Mouse (Mus musculus): ENCODE results near the gene Vmn1r209. TPM values are rescaled to one million over a fixed set of nuclear protein-coding genes. Genes with fewer than 3 reads are reported as not detected.
"Not testable (repeated sequence)": the region's sequence is repeated elsewhere in the genome, so short reads cannot be mapped to it uniquely, and the experiment has no call there.

The Vmn1r209 gene
- not detected in 2 replicates for polyA plus RNA-seq (2015; fragmentation: Nextera tagmentation; extraction: Ambion mirVana)

DNA sequence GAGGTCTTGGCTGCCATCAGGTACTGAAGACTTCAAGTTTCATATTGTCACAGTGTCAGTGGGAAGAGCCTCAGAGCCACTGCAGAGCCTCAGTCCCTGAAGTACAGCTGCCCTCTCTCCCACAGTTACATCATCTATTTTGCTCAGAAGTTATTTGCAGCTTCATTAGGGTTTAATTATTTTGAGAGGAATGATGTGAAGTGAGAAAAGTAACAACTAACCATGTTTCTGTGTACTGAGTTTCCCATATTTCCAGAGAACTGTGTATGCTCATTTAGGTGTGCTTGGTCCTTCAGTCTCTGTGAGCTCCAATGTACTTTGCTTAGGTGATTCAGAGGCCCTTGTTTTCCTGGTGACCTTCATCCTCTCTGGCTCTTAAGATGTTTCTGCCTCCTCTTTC is at the start of gene Vmn1r209:
Gene Vmn1r209 (minus strand): TSS at position 101 of the 400 bp plus-strand sequence.
- H3K27ac ChIP-seq; ATAC-seq (ENCODE audit: insufficient number of reproducible peaks, insufficient read depth, low FRiP score, low TSS enrichment, low read depth); H3K9me3 ChIP-seq; H3K27me3 ChIP-seq; H3K4me1 ChIP-seq; H3K36me3 ChIP-seq; H3K9ac ChIP-seq; H3K4me2 ChIP-seq; H3K4me3 ChIP-seq: not testable (repeated sequence)

DNA sequence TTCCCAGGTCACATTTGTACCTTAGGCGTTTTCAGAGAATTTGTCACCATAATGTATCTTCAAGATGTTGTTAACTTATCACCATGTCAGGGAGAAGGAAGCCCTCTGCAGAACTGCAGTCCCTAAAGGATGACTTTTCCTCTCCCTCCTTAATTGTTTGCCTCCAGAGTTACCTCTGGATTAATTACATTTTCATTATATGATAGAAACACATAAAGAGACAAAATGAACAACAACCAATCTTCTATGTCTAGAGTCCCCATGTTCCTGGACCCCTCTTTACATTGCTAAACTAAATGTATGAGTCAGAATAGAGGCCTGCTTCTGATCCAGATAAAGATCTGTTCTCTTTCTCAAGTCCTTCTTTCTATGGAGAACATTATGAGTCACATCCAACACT is 48.0 kb upstream of the Vmn1r209 start, which contains the start of gene Vmn1r211:
Gene Vmn1r211 (minus strand): TSS at position 101 of the 400 bp plus-strand sequence.
- no peaks in the 10 kb centered on the region for H3K9me3 ChIP-seq
- H3K4me1 ChIP-seq, result no peaks in the 10 kb centered on the region
- no peaks in the 10 kb centered on the region for H3K27me3 ChIP-seq
- H3K27ac ChIP-seq, result no peak within 1 kb of the TSS
- no peak within 1 kb of the TSS for H3K9ac ChIP-seq
- ATAC-seq (ENCODE audit: insufficient number of reproducible peaks, insufficient read depth, low FRiP score, low TSS enrichment, low read depth), result no peak
- no peaks in the 10 kb centered on the region for H3K36me3 ChIP-seq
- 65% methylated on average over 1 of the region's 1 CpGs for WGBS
- H3K4me2 ChIP-seq, result no peak within 1 kb of the TSS
- H3K4me3 ChIP-seq, result no peak within 1 kb of the TSS

- 62% methylated on average over 4 of the region's 4 CpGs for WGBS
- H3K27me3 ChIP-seq, result no peaks in the 10 kb centered on the region
- no peak for ATAC-seq (ENCODE audit: insufficient number of reproducible peaks, insufficient read depth, low FRiP score, low TSS enrichment, low read depth)
These were observed 45.3 kb upstream of the Vmn1r209 start for GRCm38 (mm10) chr13:22854760-22855159.

GRCm38 (mm10) chr13:22846798-22847197 is 37.3 kb upstream of the Vmn1r209 start:
- Histone ChIP-seq H3K4me1 (no peaks in the 10 kb centered on the region), H3K4me3 (no peak overlapping the region), H3K4me2 (no peak overlapping the region), H3K9ac (no peak overlapping the region), H3K9me3 (no peaks in the 10 kb centered on the region), H3K27me3 (no peaks in the 10 kb centered on the region), H3K36me3 (no peaks in the 10 kb centered on the region), H3K27ac (no peak overlapping the region)
- WGBS, result 63% methylated on average over 1 of the region's 1 CpGs
- no peak for ATAC-seq (ENCODE audit: insufficient number of reproducible peaks, insufficient read depth, low FRiP score, low TSS enrichment, low read depth)

More at GRCm38 (mm10) chr13:22854760-22855159, 45.3 kb upstream of the Vmn1r209 start:
- Histone ChIP-seq H3K9me3 (no peaks in the 10 kb centered on the region), H3K4me1 (no peaks in the 10 kb centered on the region), H3K4me2 (no peak overlapping the region), H3K9ac (no peak overlapping the region), H3K4me3 (no peak overlapping the region), H3K36me3 (no peaks in the 10 kb centered on the region), H3K27ac (no peak overlapping the region)

DNA sequence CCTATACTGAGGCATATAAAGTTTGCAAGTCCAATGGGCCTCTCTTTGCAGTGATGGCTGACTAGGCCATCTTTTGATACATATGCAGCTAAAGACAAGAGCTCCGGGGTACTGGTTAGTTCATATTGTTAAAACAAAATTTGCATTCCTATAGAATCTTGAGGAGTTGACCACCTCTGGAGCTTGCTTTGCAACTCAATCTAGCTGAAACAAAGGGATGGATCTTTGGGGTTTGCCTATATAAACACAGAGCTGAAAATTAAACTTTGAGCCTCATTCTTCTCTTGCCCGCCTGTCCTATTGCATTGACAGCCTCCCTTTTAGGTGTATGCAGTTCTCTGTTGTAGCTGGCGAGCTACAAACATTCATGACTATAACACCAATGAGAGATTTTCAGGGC is 34.8 kb upstream of the Vmn1r209 start:
- not testable (repeated sequence) for H3K4me1 ChIP-seq; H3K36me3 ChIP-seq; H3K4me3 ChIP-seq; H3K4me2 ChIP-seq; H3K9me3 ChIP-seq; ATAC-seq (ENCODE audit: insufficient number of reproducible peaks, insufficient read depth, low FRiP score, low TSS enrichment, low read depth); H3K9ac ChIP-seq; H3K27me3 ChIP-seq; H3K27ac ChIP-seq
- WGBS, result 69% methylated on average over 3 of the region's 3 CpGs

DNA sequence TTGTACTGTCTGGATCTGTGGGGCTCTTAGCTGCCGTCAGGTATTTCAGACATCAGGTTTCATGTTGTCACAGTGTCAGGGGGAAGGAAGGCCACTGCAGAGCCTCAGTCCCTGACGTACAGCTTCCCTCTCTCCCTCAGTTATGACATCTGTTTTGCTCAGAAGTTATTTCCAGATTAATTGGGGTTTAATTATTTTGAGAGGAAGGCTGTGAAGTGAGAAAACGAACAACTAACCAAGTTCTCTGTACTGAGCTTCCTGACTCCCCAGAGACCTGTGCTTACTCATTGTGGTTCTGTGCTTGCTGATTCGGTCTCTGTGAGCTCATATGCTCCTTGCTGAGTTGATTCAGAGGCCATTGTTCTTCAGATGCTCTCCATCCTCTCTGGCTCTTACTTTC is 21.8 kb upstream of the Vmn1r209 start, which contains the start of gene Vmn1r210:
Gene Vmn1r210 (minus strand): TSS at position 101 of the 400 bp plus-strand sequence.
- WGBS, result 59% methylated on average over 4 of the region's 4 CpGs
- H3K36me3 ChIP-seq, result no peaks in the 10 kb centered on the region
- no peak within 1 kb of the TSS for H3K4me2 ChIP-seq
- H3K27me3 ChIP-seq, result no peaks in the 10 kb centered on the region
- no peaks in the 10 kb centered on the region for H3K9me3 ChIP-seq
- no peak within 1 kb of the TSS for H3K4me3 ChIP-seq
- H3K4me1 ChIP-seq, result no peaks in the 10 kb centered on the region
- H3K27ac ChIP-seq, result no peak within 1 kb of the TSS
- ATAC-seq (ENCODE audit: insufficient number of reproducible peaks, insufficient read depth, low FRiP score, low TSS enrichment, low read depth), result no peak
- no peak within 1 kb of the TSS for H3K9ac ChIP-seq

- not testable (repeated sequence) for H3K9me3 ChIP-seq; H3K27ac ChIP-seq; H3K4me1 ChIP-seq; H3K9ac ChIP-seq; H3K27me3 ChIP-seq; H3K4me2 ChIP-seq; H3K36me3 ChIP-seq; ATAC-seq (ENCODE audit: insufficient number of reproducible peaks, insufficient read depth, low FRiP score, low TSS enrichment, low read depth); H3K4me3 ChIP-seq
- WGBS, result 36% methylated on average over 7 of the region's 7 CpGs
These were observed 19.9 kb upstream of the Vmn1r209 start for GRCm38 (mm10) chr13:22829395-22829794.

GRCm38 (mm10) chr13:22821601-22822000 is 12.1 kb upstream of the Vmn1r209 start:
- WGBS, result 78% methylated on average over 1 of the region's 1 CpGs

GRCm38 (mm10) chr13:22788096-22788495 is 21.4 kb downstream of the Vmn1r209 start:
- not testable (repeated sequence) for H3K4me2 ChIP-seq; ATAC-seq (ENCODE audit: insufficient number of reproducible peaks, insufficient read depth, low FRiP score, low TSS enrichment, low read depth); H3K27ac ChIP-seq; H3K36me3 ChIP-seq; H3K9ac ChIP-seq; H3K4me1 ChIP-seq; H3K9me3 ChIP-seq; H3K27me3 ChIP-seq; H3K4me3 ChIP-seq
- 72% methylated on average over 3 of the region's 3 CpGs for WGBS

More at GRCm38 (mm10) chr13:22821601-22822000, 12.1 kb upstream of the Vmn1r209 start:
- H3K9ac ChIP-seq; H3K27me3 ChIP-seq; H3K4me1 ChIP-seq; H3K4me3 ChIP-seq; ATAC-seq (ENCODE audit: insufficient number of reproducible peaks, insufficient read depth, low FRiP score, low TSS enrichment, low read depth); H3K27ac ChIP-seq; H3K4me2 ChIP-seq; H3K36me3 ChIP-seq; H3K9me3 ChIP-seq: not testable (repeated sequence)

DNA sequence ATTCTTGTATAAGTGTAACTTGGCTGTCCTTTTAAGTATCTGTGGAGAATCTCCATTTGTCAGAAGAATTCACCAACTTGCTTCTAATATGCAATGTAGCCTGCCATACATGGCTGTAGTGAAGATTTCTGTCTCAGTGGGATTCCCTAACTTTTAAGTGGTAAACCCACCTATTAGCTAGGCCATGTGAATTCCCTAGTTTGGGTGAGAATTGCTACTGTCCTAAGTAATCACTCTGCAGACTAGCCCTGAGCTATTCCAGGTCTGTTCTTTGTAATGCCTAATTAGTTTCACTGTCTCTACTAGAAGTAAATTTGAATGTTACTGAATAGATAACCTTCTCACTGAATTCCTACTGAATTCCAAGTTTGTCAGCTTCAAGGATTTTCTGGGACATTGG is 25.3 kb downstream of the Vmn1r209 start:
- not testable (repeated sequence) for H3K27ac ChIP-seq; ATAC-seq (ENCODE audit: insufficient number of reproducible peaks, insufficient read depth, low FRiP score, low TSS enrichment, low read depth); H3K9me3 ChIP-seq; H3K9ac ChIP-seq; H3K4me2 ChIP-seq; H3K27me3 ChIP-seq; H3K36me3 ChIP-seq; H3K4me3 ChIP-seq; H3K4me1 ChIP-seq

GRCm38 (mm10) chr13:22777300-22777699 is 32.2 kb downstream of the Vmn1r209 start, which contains the start of gene Vmn1r208:
TSS of gene Vmn1r208 (minus strand) at chr13:22777400.
- H3K9me3 ChIP-seq; H3K4me1 ChIP-seq; H3K36me3 ChIP-seq; H3K4me2 ChIP-seq; H3K9ac ChIP-seq; H3K4me3 ChIP-seq; H3K27ac ChIP-seq; H3K27me3 ChIP-seq; ATAC-seq (ENCODE audit: insufficient number of reproducible peaks, insufficient read depth, low FRiP score, low TSS enrichment, low read depth): not testable (repeated sequence)
- WGBS, result no CpG with 5 or more reads among the region's 7 CpGs

DNA sequence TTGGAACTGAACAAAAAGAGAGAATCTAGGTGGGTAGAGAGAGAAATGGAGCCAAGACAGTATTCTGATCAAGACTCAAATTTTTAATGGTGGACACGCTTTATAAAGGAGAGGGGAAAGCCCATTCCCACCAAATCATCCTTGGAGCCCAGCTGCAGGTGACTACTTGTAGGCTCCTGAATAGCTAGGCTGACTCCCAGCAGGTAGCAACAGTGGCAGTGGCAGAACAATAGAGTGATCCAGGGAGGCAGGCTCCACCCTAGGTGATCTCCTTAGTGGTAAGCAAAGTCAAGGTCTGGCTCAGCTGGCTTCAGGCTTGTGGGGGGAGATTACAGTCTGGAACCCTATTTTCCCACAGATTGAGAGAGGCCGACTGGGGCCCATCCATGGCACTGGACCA is 37.9 kb downstream of the Vmn1r209 start:
- not testable (repeated sequence) for H3K4me1 ChIP-seq; H3K27ac ChIP-seq; H3K27me3 ChIP-seq; ATAC-seq (ENCODE audit: insufficient number of reproducible peaks, insufficient read depth, low FRiP score, low TSS enrichment, low read depth); H3K36me3 ChIP-seq; H3K9me3 ChIP-seq; H3K4me3 ChIP-seq; H3K4me2 ChIP-seq; H3K9ac ChIP-seq
- WGBS, result 60% methylated on average over 1 of the region's 2 CpGs
